Mouse (Mus musculus) cerebellum, adult 2 months (tissue): ENCODE results near the gene Zg16.
"Not testable (repeated sequence)": the region's sequence is repeated elsewhere in the genome, so short reads cannot be mapped to it uniquely, and the experiment has no call there.

Experiments used
- CTCF ChIP-seq: fragments of 200-500 bp; IDR thresholded peaks from 2 replicates; pipeline ENCODE4 v1.5.1; 2011; ENCODE audit warnings: low read depth, mild to moderate bottlenecking, control low read depth, low read length, moderate library complexity, borderline replicate concordance; ENCODE audit not compliant: insufficient read depth
- POLR2A ChIP-seq: fragments of 200-500 bp; IDR thresholded peaks from 2 replicates; pipeline ENCODE4 v1.6.1; 2011; ENCODE audit warnings: low read length, control low read depth, borderline replicate concordance; ENCODE audit not compliant: insufficient read depth

DNA sequence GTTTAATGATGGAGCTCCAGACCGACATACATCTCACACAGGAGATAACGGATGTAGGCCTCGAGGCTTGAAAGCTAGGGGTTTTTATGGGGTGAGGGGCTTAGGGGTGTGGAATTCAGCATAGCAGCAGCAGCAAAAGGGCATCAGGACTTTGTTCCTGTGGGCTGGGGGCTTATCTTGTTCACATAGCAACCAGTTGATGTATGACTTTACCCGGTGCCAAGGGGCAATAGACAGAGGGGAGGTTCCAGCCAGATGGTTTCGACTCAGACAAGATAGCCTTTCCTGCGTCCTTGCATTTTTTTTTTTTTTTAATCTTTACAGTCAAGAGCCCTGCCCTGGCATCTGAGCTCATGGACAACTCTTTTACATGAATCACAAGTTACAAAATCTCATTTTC, 1.4 kb downstream of the Zg16 start:
- not testable (repeated sequence) for TF ChIP-seq CTCF, POLR2A
